20 mouse cellular contexts compared by ENCODE assay signal in the genomic region with DNA sequence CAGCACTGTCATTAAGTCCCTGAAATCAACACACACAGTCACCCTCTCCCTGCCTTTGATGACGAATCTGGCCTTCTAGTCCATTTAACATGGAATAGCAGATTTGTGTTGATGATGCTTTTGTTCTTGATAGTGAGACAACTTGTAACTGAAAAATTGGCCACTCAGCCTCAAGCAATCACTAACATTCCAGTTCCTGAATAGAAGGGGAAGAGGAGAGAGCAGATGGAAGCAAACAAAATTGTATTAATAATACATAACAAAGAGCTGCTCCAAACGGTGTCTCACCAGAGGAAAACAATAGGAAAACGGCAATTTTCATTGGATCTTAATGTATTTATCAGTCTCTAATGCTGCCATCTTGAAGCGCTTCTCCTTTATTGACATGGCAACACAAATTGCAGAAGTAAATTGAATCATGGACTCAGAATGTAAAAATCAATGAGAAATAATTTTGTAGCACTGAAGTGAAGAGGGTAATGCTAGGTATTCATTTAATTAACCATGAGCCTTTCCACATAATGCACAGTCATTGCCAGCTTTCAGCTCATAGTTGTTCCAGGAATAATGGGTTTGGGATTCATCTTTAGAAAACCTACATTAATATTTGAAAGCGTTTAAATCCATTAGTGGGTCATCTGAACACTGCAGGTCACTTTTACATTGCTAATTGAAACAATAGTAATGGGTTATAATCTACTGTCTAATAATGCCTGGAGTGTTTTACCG.
DNase-seq lines count a peak whose midpoint lies in the region; ATAC-seq and TF ChIP-seq lines count a peak whose summit lies in the region.
"Had no signal": no experiment of that assay in that cellular context is flagged by ENCODE, and none has a peak within 500 bp of the region (broad histone marks: within the 10 kb centered on the region; RNA-seq: fewer than 3 reads in every experiment).

No protein-coding gene starts in this region.

- peak overlapping the region; percentile 47; the same call in 1 of the 2 replicates for H3K27ac ChIP-seq in hindbrain, embryonic 11.5 days (ENCODE audit: low read depth, low read length)
- no peak overlapping the region; the same call in 1 of the 2 replicates for H3K27ac ChIP-seq in hindbrain, embryonic 10.5 days
- peak overlapping the region; percentile 61 for H3K27ac ChIP-seq in hindbrain, embryonic 14.5 days
- H3K27ac ChIP-seq in neural tube, embryonic 15.5 days (replicated peaks) = peak overlapping the region; percentile 23; the same call in 1 of the 2 replicates
- no peak overlapping the region for H3K27ac ChIP-seq in intestine, embryonic 16.5 days (ENCODE audit: low read length)
- H3K27ac ChIP-seq in kidney, adult 2 months (ENCODE audit: insufficient read depth, low read depth, low read length) = no peak overlapping the region

- no peaks in the 10 kb centered on the region for H3K27me3 ChIP-seq in hindbrain, embryonic 11.5 days (ENCODE audit: control insufficient read depth, insufficient read depth, low read length)
- no peaks in the 10 kb centered on the region for H3K27me3 ChIP-seq in hindbrain, embryonic 10.5 days (ENCODE audit: insufficient read depth, poor library complexity, severe bottlenecking)
- H3K27me3 ChIP-seq in hindbrain, embryonic 14.5 days (ENCODE audit: control insufficient read depth, insufficient read depth, low read length) = no peaks in the 10 kb centered on the region
- no peaks in the 10 kb centered on the region for H3K27me3 ChIP-seq in neural tube, embryonic 15.5 days (replicated peaks)
- H3K27me3 ChIP-seq in intestine, embryonic 16.5 days (replicated peaks; ENCODE audit: control insufficient read depth, insufficient read depth, low read length) = no peaks in the 10 kb centered on the region
- no peaks in the 10 kb centered on the region for H3K27me3 ChIP-seq in kidney, adult 2 months (replicated peaks; ENCODE audit: control insufficient read depth, insufficient read depth, low read length)

- peak; percentile 68; the same call in 1 of the 2 replicates for ATAC-seq in hindbrain, embryonic 11.5 days (ENCODE audit: low FRiP score)
- no peak for ATAC-seq in hindbrain, embryonic 14.5 days (ENCODE audit: low FRiP score)
- no peak for ATAC-seq in neural tube, embryonic 15.5 days (ENCODE audit: low FRiP score)
- ATAC-seq in intestine, embryonic 16.5 days = no peak
- ATAC-seq: liver, postnatal 0 days had no signal

- H3K9me3 ChIP-seq in hindbrain, embryonic 11.5 days (ENCODE audit: control insufficient read depth, low read length) = no peaks in the 10 kb centered on the region
- no peaks in the 10 kb centered on the region for H3K9me3 ChIP-seq in hindbrain, embryonic 10.5 days
- no peaks in the 10 kb centered on the region for H3K9me3 ChIP-seq in hindbrain, embryonic 14.5 days (ENCODE audit: control insufficient read depth, low read length)
- H3K9me3 ChIP-seq in neural tube, embryonic 15.5 days (replicated peaks) = no peaks in the 10 kb centered on the region
- H3K9me3 ChIP-seq in intestine, embryonic 16.5 days (ENCODE audit: control insufficient read depth, low read length) = no peaks in the 10 kb centered on the region
- H3K9me3 ChIP-seq: G1E; limb, embryonic 10.5 days had no signal

- TF ChIP-seq POLR2A in brain, embryonic 14.5 days (IDR thresholded peaks at IDR 0.05; ENCODE audit: borderline replicate concordance, extremely low read depth, insufficient read depth, insufficient read length, poor library complexity, severe bottlenecking) = no peak
- TF ChIP-seq POLR2A in kidney, adult 2 months (IDR thresholded peaks at IDR 0.05; ENCODE audit: low read depth, low read length) = no peak

- whole genome bisulfite sequencing in hindbrain, embryonic 11.5 days = 63% methylated on average over 6 of the region's 6 CpGs
- WGBS in hindbrain, embryonic 10.5 days = 75% methylated on average over 6 of the region's 6 CpGs
- WGBS in hindbrain, embryonic 14.5 days = 45% methylated on average over 6 of the region's 6 CpGs
- WGBS in neural tube, embryonic 15.5 days = 31% methylated on average over 6 of the region's 6 CpGs
- WGBS in intestine, embryonic 16.5 days = 79% methylated on average over 6 of the region's 6 CpGs
- 84% methylated on average over 6 of the region's 6 CpGs for WGBS in kidney, adult 2 months

- no peaks in the 10 kb centered on the region for H3K4me1 ChIP-seq in hindbrain, embryonic 11.5 days (replicated peaks; ENCODE audit: control insufficient read depth, insufficient read depth, low read length)
- H3K4me1 ChIP-seq in hindbrain, embryonic 10.5 days (replicated peaks) = peaks cover 18% of the 10 kb centered on the region
- peaks cover 17% of the 10 kb centered on the region for H3K4me1 ChIP-seq in hindbrain, embryonic 14.5 days (replicated peaks; ENCODE audit: control insufficient read depth, insufficient read depth, low read length)
- 0 out of 2 replicates have a peak, but pooled peaks cover 6% of the 10 kb centered on the region for H3K4me1 ChIP-seq in neural tube, embryonic 15.5 days
- no peaks in the 10 kb centered on the region for H3K4me1 ChIP-seq in intestine, embryonic 16.5 days (ENCODE audit: control insufficient read depth, insufficient read depth, low read length)
- no peaks in the 10 kb centered on the region for H3K4me1 ChIP-seq in kidney, adult 2 months (ENCODE audit: control insufficient read depth, insufficient read depth, low read length)

- H3K4me3 ChIP-seq in hindbrain, embryonic 11.5 days (ENCODE audit: low read depth, low read length) = no peak overlapping the region
- no peak overlapping the region for H3K4me3 ChIP-seq in hindbrain, embryonic 10.5 days
- no peak overlapping the region for H3K4me3 ChIP-seq in hindbrain, embryonic 14.5 days (replicated peaks; ENCODE audit: low read length)
- H3K4me3 ChIP-seq in neural tube, embryonic 15.5 days (replicated peaks) = no peak overlapping the region
- no peak overlapping the region for H3K4me3 ChIP-seq in intestine, embryonic 16.5 days (ENCODE audit: low read length)
- no peak overlapping the region for H3K4me3 ChIP-seq in kidney, adult 2 months (ENCODE audit: insufficient read depth, low read depth, low read length)
- H3K4me3 ChIP-seq: limb, embryonic 10.5 days had no signal

- no peak for TF ChIP-seq CTCF in brain, embryonic 14.5 days (IDR thresholded peaks at IDR 0.05; ENCODE audit: borderline replicate concordance, extremely low read depth, insufficient read depth, insufficient read length)
- no peak for TF ChIP-seq CTCF in kidney, adult 2 months (conservative IDR thresholded peaks at IDR 0.05; ENCODE audit: insufficient read depth, insufficient read length, low read depth, low read length)

- no peak for DNase-seq in hindbrain, embryonic 11.5 days (ENCODE audit: low spot score)
- no peak for DNase-seq in hindbrain, embryonic 10.5 days (ENCODE audit: low spot score)
- DNase-seq in brain, embryonic 14.5 days (ENCODE audit: low read depth) = peak; percentile 65
- DNase-seq in hindbrain, embryonic 14.5 days (ENCODE audit: low spot score) = no peak
- DNase-seq in kidney, adult 2 months = no peak
- DNase-seq: adrenal gland, postnatal 14 days; cerebellum, adult 11 months; cerebellum, postnatal 14 days; heart, postnatal 14 days; kidney, adult 8-10 months; kidney, postnatal 4 days; liver, postnatal 0 days; lung, postnatal 10 days; spleen, adult 18-20 months; thymus, postnatal 25 days had no signal

- H3K9ac ChIP-seq in hindbrain, embryonic 11.5 days (ENCODE audit: low read depth, low read length) = no peak overlapping the region
- no peak overlapping the region for H3K9ac ChIP-seq in hindbrain, embryonic 14.5 days
- no peak overlapping the region for H3K9ac ChIP-seq in neural tube, embryonic 15.5 days (replicated peaks)
- no peak overlapping the region for H3K9ac ChIP-seq in intestine, embryonic 16.5 days (ENCODE audit: low read depth, low read length)
- H3K9ac ChIP-seq: liver, postnatal 0 days had no signal

- no peak overlapping the region for H3K4me2 ChIP-seq in hindbrain, embryonic 11.5 days (replicated peaks; ENCODE audit: low read depth, low read length)
- H3K4me2 ChIP-seq in hindbrain, embryonic 14.5 days (replicated peaks) = no peak overlapping the region
- H3K4me2 ChIP-seq in neural tube, embryonic 15.5 days = no peak overlapping the region
- no peak overlapping the region for H3K4me2 ChIP-seq in intestine, embryonic 16.5 days (ENCODE audit: low read depth, low read length)
- H3K4me2 ChIP-seq: heart, embryonic 11.5 days had no signal

- no peaks in the 10 kb centered on the region for H3K36me3 ChIP-seq in hindbrain, embryonic 11.5 days (ENCODE audit: control insufficient read depth, insufficient read depth, low read length)
- H3K36me3 ChIP-seq in hindbrain, embryonic 10.5 days = no peaks in the 10 kb centered on the region
- no peaks in the 10 kb centered on the region for H3K36me3 ChIP-seq in hindbrain, embryonic 14.5 days (replicated peaks; ENCODE audit: control insufficient read depth, insufficient read depth)
- no peaks in the 10 kb centered on the region for H3K36me3 ChIP-seq in neural tube, embryonic 15.5 days
- no peaks in the 10 kb centered on the region for H3K36me3 ChIP-seq in intestine, embryonic 16.5 days (ENCODE audit: control insufficient read depth, insufficient read depth, low read length)
- H3K36me3 ChIP-seq in kidney, adult 2 months (ENCODE audit: control insufficient read depth, insufficient read depth, low read length) = no peaks in the 10 kb centered on the region
- H3K36me3 ChIP-seq: G1E; limb, embryonic 10.5 days had no signal

Comparison
In these comparisons a context has a peak if more than half of its experiments do, and no peak if none do; other contexts are left out.
1. H3K27ac ChIP-seq: peak in hindbrain, embryonic 11.5 days (single experiment), hindbrain, embryonic 14.5 days (single experiment) and neural tube, embryonic 15.5 days (single experiment); none in hindbrain, embryonic 10.5 days (single experiment), intestine, embryonic 16.5 days (single experiment) and kidney, adult 2 months (single experiment).